Mouse (Mus musculus) CH12.LX (cell line): ENCODE measurements around the gene Cyp2d22. TPM values are rescaled to one million over a fixed set of nuclear protein-coding genes. Genes with fewer than 3 reads are reported as not detected.

Experiments used
- DNase-seq: peaks from one replicate; pipeline ENCODE4 v3.0.0-alpha.2; 2013; ENCODE audit errors: extremely low read depth
- H3K27ac ChIP-seq: 2 replicates; pipeline ENCODE4 v1.5.1; 2012; ENCODE audit warnings: low read depth, mild to moderate bottlenecking, control low read depth, moderate library complexity; ENCODE audit not compliant: insufficient read depth
- H3K27me3 ChIP-seq: replicated peaks from 2 replicates; pipeline ENCODE3; 2012; ENCODE audit warnings: inconsistent platforms
- H3K36me3 ChIP-seq, 2 experiments: replicated peaks in 1 of 2; 2 replicates each; pipeline versions ENCODE3 to v1.6.1; 2012; ENCODE audit warnings: inconsistent platforms in 1 of 2, low read length in 1 of 2, mild to moderate bottlenecking in 1 of 2, mixed read lengths in 1 of 2, moderate library complexity in 1 of 2; ENCODE audit not compliant: control insufficient read depth in 1 of 2, insufficient read depth in 1 of 2
- H3K4me1 ChIP-seq, 2 experiments: 2 replicates each; pipeline ENCODE4 v1.6.1; 2012; ENCODE audit warnings: inconsistent platforms in 1 of 2, moderate library complexity in 1 of 2; ENCODE audit not compliant: insufficient read depth in 2 of 2, control insufficient read depth in 1 of 2
- H3K4me2 ChIP-seq: 2 replicates; pipeline ENCODE4 v1.6.1; 2012; ENCODE audit warnings: low read depth, mild to moderate bottlenecking, control low read depth; ENCODE audit not compliant: poor library complexity, insufficient read depth, severe bottlenecking
- H3K4me3 ChIP-seq, 3 experiments: fragments of 150-350 bp in 1 of 3; sonication (generic) in 1 of 3; replicated peaks in 1 of 3; 2 replicates each; pipeline versions ENCODE3 to v1.5.1; 2011 to 2012; ENCODE audit warnings: low read depth in 2 of 3, low read length in 2 of 3, mild to moderate bottlenecking in 2 of 3, moderate library complexity in 2 of 3, control low read depth in 1 of 3, improper control_type of control experiment in 1 of 3, inconsistent platforms in 1 of 3, mixed read lengths in 1 of 3; ENCODE audit not compliant: poor library complexity in 1 of 3
- H3K79me2 ChIP-seq: replicated peaks from 2 replicates; pipeline ENCODE4 v1.6.1; 2012; ENCODE audit warnings: mild to moderate bottlenecking, moderate library complexity; ENCODE audit not compliant: control insufficient read depth, poor library complexity, insufficient read depth, severe bottlenecking; ENCODE audit errors: extremely low read depth
- H3K9ac ChIP-seq: 2 replicates; pipeline ENCODE4 v1.6.1; 2012; ENCODE audit warnings: low read depth, mild to moderate bottlenecking, control low read depth, moderate library complexity; ENCODE audit not compliant: insufficient read depth
- H3K9me3 ChIP-seq: replicated peaks from 2 replicates; pipeline ENCODE3; 2012; ENCODE audit warnings: low read length, inconsistent platforms, mixed read lengths
- BHLHE40 ChIP-seq: IDR thresholded peaks from 2 replicates; pipeline ENCODE4 v1.6.1; 2011; ENCODE audit warnings: mild to moderate bottlenecking, low read depth, low read length, improper control_type of control experiment
- CHD1 ChIP-seq: IDR thresholded peaks from 2 replicates; pipeline ENCODE4 v1.6.1; 2012; ENCODE audit warnings: low read depth, low read length, improper control_type of control experiment, inconsistent platforms
- CHD2 ChIP-seq: IDR thresholded peaks from 2 replicates; pipeline ENCODE4 v1.6.1; 2011; ENCODE audit warnings: low read length, improper control_type of control experiment
- CTCF ChIP-seq, 2 experiments: IDR thresholded peaks in 1 of 2; conservative IDR thresholded peaks in 1 of 2; 2 replicates each; pipeline ENCODE4 v1.5.1; 2011 to 2012; ENCODE audit warnings: low read depth in 2 of 2, low read length in 2 of 2, improper control_type of control experiment in 1 of 2, inconsistent platforms in 1 of 2, mild to moderate bottlenecking in 1 of 2, moderate library complexity in 1 of 2
- E2F4 ChIP-seq: IDR thresholded peaks from 2 replicates; pipeline ENCODE4 v1.6.1; 2011; ENCODE audit warnings: low read depth, low read length, improper control_type of control experiment; ENCODE audit not compliant: insufficient replicate concordance
- ELF1 ChIP-seq: IDR thresholded peaks from 2 replicates; pipeline ENCODE4 v1.6.1; 2014; ENCODE audit warnings: low read depth, mild to moderate bottlenecking, inconsistent platforms, low read length, improper control_type of control experiment
- EP300 ChIP-seq: IDR thresholded peaks from 2 replicates; pipeline ENCODE4 v1.6.1; 2011; ENCODE audit warnings: low read length, improper control_type of control experiment
- ETS1 ChIP-seq: conservative IDR thresholded peaks from 2 replicates; pipeline ENCODE4 v1.6.1; 2012; ENCODE audit warnings: low read depth, mild to moderate bottlenecking, inconsistent platforms, low read length, improper control_type of control experiment, moderate library complexity
- HCFC1 ChIP-seq: IDR thresholded peaks from 2 replicates; pipeline ENCODE4 v1.6.1; 2012; ENCODE audit warnings: low read depth, mild to moderate bottlenecking, inconsistent platforms, low read length, improper control_type of control experiment
- IRF4 ChIP-seq: IDR thresholded peaks from 2 replicates; pipeline ENCODE4 v1.6.1; 2014; ENCODE audit warnings: low read depth, mild to moderate bottlenecking, inconsistent platforms, low read length, improper control_type of control experiment
- JUN ChIP-seq: IDR thresholded peaks from 2 replicates; pipeline ENCODE4 v1.6.1; 2011; ENCODE audit warnings: low read depth, mild to moderate bottlenecking, low read length, improper control_type of control experiment, moderate library complexity; ENCODE audit not compliant: insufficient read depth
- JUND ChIP-seq: conservative IDR thresholded peaks from 2 replicates; pipeline ENCODE4 v1.6.1; 2011; ENCODE audit warnings: low read depth, low read length, improper control_type of control experiment
- KAT2A ChIP-seq: IDR thresholded peaks from 2 replicates; pipeline ENCODE4 v1.6.1; 2012; ENCODE audit warnings: low read length, improper control_type of control experiment, inconsistent platforms; ENCODE audit not compliant: insufficient replicate concordance
- MAFK ChIP-seq: IDR thresholded peaks from 2 replicates; pipeline ENCODE4 v1.6.1; 2011; ENCODE audit warnings: low read length, improper control_type of control experiment; ENCODE audit not compliant: insufficient replicate concordance
- MAX ChIP-seq: IDR thresholded peaks from 2 replicates; pipeline ENCODE4 v1.6.1; 2011; ENCODE audit warnings: low read length, improper control_type of control experiment
- MEF2A ChIP-seq: IDR thresholded peaks from 2 replicates; pipeline ENCODE4 v1.6.1; 2014; ENCODE audit warnings: low read depth, mild to moderate bottlenecking, inconsistent platforms, low read length, improper control_type of control experiment, borderline replicate concordance
- MXI1 ChIP-seq: IDR thresholded peaks from 2 replicates; pipeline ENCODE4 v1.6.1; 2011; ENCODE audit warnings: mild to moderate bottlenecking, low read depth, low read length, improper control_type of control experiment
- MYC ChIP-seq: IDR thresholded peaks from 2 replicates; pipeline ENCODE4 v1.6.1; 2011; ENCODE audit warnings: low read depth, mild to moderate bottlenecking, improper control_type of control experiment, low read length
- NELFE ChIP-seq: IDR thresholded peaks from 2 replicates; pipeline ENCODE4 v1.6.1; 2011; ENCODE audit warnings: low read depth, low read length, improper control_type of control experiment
- NRF1 ChIP-seq: IDR thresholded peaks from 2 replicates; pipeline ENCODE4 v1.6.1; 2014; ENCODE audit warnings: low read depth, mild to moderate bottlenecking, inconsistent platforms, low read length, improper control_type of control experiment, moderate library complexity
- PAX5 ChIP-seq: IDR thresholded peaks from 2 replicates; pipeline ENCODE4 v1.6.1; 2012; ENCODE audit warnings: low read length, inconsistent platforms, mixed read lengths
- POLR2A ChIP-seq: IDR thresholded peaks from 2 replicates; pipeline ENCODE4 v1.6.1; 2011; ENCODE audit warnings: low read depth, mild to moderate bottlenecking, improper control_type of control experiment, low read length
- RAD21 ChIP-seq: IDR thresholded peaks from 2 replicates; pipeline ENCODE4 v1.6.1; 2011; ENCODE audit warnings: low read depth, mild to moderate bottlenecking, low read length, improper control_type of control experiment, moderate library complexity
- RCOR1 ChIP-seq: conservative IDR thresholded peaks from 2 replicates; pipeline ENCODE4 v1.6.1; 2012; ENCODE audit warnings: low read depth, mild to moderate bottlenecking, inconsistent platforms, low read length, improper control_type of control experiment
- TBP ChIP-seq: conservative IDR thresholded peaks from 2 replicates; pipeline ENCODE4 v1.6.1; 2011; ENCODE audit warnings: low read depth, low read length, improper control_type of control experiment
- TCF12 ChIP-seq: IDR thresholded peaks from 2 replicates; pipeline ENCODE4 v1.6.1; 2014; ENCODE audit warnings: low read depth, mild to moderate bottlenecking, inconsistent platforms, low read length, improper control_type of control experiment
- UBTF ChIP-seq: IDR thresholded peaks from 2 replicates; pipeline ENCODE4 v1.6.1; 2012; ENCODE audit warnings: low read depth, mild to moderate bottlenecking, inconsistent platforms, low read length, improper control_type of control experiment, moderate library complexity
- USF1 ChIP-seq: IDR thresholded peaks from 2 replicates; pipeline ENCODE4 v1.6.1; 2014; ENCODE audit warnings: low read depth, mild to moderate bottlenecking, inconsistent platforms, low read length, improper control_type of control experiment
- ZC3H11A ChIP-seq: IDR thresholded peaks from 2 replicates; pipeline ENCODE4 v1.6.1; 2012; ENCODE audit warnings: low read depth, mild to moderate bottlenecking, inconsistent platforms, low read length, improper control_type of control experiment
- ZMIZ1 ChIP-seq: IDR thresholded peaks from 2 replicates; pipeline ENCODE4 v1.6.1; 2012; ENCODE audit warnings: low read depth, mild to moderate bottlenecking, inconsistent platforms, low read length, improper control_type of control experiment
- ZNF384 ChIP-seq: IDR thresholded peaks from 2 replicates; pipeline ENCODE4 v1.6.1; 2012; ENCODE audit warnings: low read depth, low read length, improper control_type of control experiment, inconsistent platforms
- dilution Hi-C: fragments of 300-500 bp; cut with MboI; formaldehyde crosslinking; loops from 2 replicates; pipeline ENCODE4 v1.14.3; 2020; ENCODE audit warnings: low sequenced_read_pairs; ENCODE audit not compliant: extremely low pct_unique_long_range_greater_than_20kb, extremely low pct_ligation_motif_present
- in situ Hi-C: fragments of 300-500 bp; cut with MboI; formaldehyde crosslinking; loops from 3 replicates; pipeline ENCODE4 v1.14.3; 2019; ENCODE audit warnings: low sequenced_read_pairs, low pct_ligation_motif_present, low pct_unique_long_range_greater_than_20kb, mixed read lengths
- polyA plus RNA-seq: library from polyadenylated mRNA; unstranded; fragments of >175 nt; gene quantifications from 2 replicates; pipeline ENCODE4 v1.2.1, GENCODE M21; 2012; ENCODE audit warnings: low read depth; ENCODE audit not compliant: insufficient read length
- total RNA-seq, 2 experiments: library from RNA; depleted of rRNA; stranded (reverse); fragments of 300-350 nt in 1 of 2; fragments of >200 nt in 1 of 2; gene quantifications; 2 replicates each; pipeline ENCODE4 v1.2.3; 2012 to 2014

Gene Cyp2d22
- total and polyA plus RNA-seq, 3 experiments: 0.21 to 0.24 TPM; not detected in 1

DNA sequence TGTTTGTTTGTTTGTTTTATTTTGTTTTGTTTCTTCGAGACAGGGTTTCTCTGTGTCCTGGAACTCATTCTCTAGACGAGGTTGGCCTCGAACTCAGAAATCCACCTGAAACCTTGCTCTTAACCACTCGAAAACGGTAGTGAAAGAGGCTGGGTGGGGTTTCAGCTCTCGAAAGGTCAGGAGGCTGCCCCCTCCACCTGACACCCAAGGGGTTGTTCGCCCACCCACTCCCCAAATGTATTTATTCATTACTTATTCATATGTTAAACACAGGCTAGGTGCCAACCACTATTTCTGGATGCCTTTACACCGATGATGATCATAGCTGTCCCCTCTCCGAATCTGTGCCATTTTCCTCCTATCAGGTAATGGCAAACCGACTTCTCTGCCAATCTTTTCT lies 40.9 kb downstream of the Cyp2d22 start:
- DNase-seq: no peak
- Histone ChIP-seq H3K4me1 (peaks cover 4 to 9% of the 10 kb centered on the region in 2 experiments; a peak in 3 of 4 replicates), H3K9me3 (no peaks in the 10 kb centered on the region), H3K27me3 (peaks cover 27% of the 10 kb centered on the region), H3K27ac (no peak overlapping the region), H3K79me2 (no peaks in the 10 kb centered on the region), H3K4me3 (peak overlapping the region; percentile 34 to 78 (median 71)), H3K36me3 (peaks cover 22 to 30% of the 10 kb centered on the region in 2 experiments), H3K9ac (0 out of 2 replicates have a peak overlapping the region, but pooled peaks have one; percentile 1), H3K4me2 (peak overlapping the region; percentile 79)
- in situ Hi-C loops: no loop called here
- dilution Hi-C loops: no loop called here
- TF ChIP-seq RCOR1: no peak
- TF ChIP-seq IRF4: no peak
- TF ChIP-seq ZC3H11A: no peak
- no peak for TF ChIP-seq ZMIZ1
- no peak for TF ChIP-seq TCF12
- TF ChIP-seq MXI1: no peak
- no peak for TF ChIP-seq BHLHE40
- no peak for TF ChIP-seq JUND
- no peak for TF ChIP-seq PAX5
- TF ChIP-seq UBTF: no peak
- TF ChIP-seq CHD1: no peak
- TF ChIP-seq ZNF384: no peak
- no peak for TF ChIP-seq POLR2A
- TF ChIP-seq KAT2A: no peak
- no peak for TF ChIP-seq MAFK
- TF ChIP-seq MAX: no peak
- no peak for TF ChIP-seq ELF1

DNA sequence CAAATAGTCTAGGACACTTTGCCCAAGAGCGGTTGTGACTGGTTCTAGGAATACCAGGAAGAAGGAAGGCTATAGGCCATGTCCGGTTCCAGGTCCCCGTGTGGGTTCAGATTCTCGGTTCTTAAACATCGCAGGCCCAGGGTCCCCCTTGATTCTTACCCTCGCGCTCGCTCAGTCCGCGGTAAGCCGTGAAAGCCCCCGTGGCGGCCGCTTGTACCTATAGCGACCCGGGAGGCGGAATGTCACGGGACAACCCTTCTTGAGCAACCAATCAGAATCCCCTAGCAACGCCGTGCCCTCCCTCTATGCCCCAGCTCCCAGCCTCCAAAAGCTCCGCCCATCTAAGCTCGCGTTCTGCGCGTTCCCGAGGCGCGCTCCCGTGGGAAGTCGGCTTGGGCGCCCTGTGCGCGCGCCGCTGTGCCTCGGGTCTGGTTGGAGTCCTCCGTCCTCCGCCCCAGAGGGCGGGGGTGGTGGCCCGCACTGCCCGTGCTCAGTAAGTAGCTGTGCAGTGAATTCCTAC lies 41.4 kb downstream of the Cyp2d22 start, which contains the start of the genes Naga, Pheta2 and Smdt1:
Gene Naga, minus strand, starts transcription at position 333 of the 520 bp plus-strand sequence.
Gene Pheta2, plus strand, starts transcription at position 350 of the 520 bp plus-strand sequence.
Gene Smdt1, plus strand, starts transcription at position 367 of the 520 bp plus-strand sequence.
- Histone ChIP-seq H3K79me2 (no peaks in the 10 kb centered on the region), H3K27ac (no peak within 1 kb of the TSS), H3K36me3 (peaks cover 25 to 34% of the 10 kb centered on the region in 2 experiments), H3K9me3 (no peaks in the 10 kb centered on the region), H3K27me3 (peaks cover 25% of the 10 kb centered on the region), H3K9ac (peak within 1 kb of the TSS; percentile 89), H3K4me2 (peak within 1 kb of the TSS; percentile 93), H3K4me1 (peaks cover 4 to 9% of the 10 kb centered on the region in 2 experiments; a peak in 3 of 4 replicates), H3K4me3 (peak within 1 kb of the TSS; percentile 71 to 98 (median 78))
- in situ Hi-C loops (no loop called here), dilution Hi-C loops (no loop called here)
- DNase-seq: peak; percentile 94
- TF ChIP-seq POLR2A (peak; percentile 74), ETS1 (no peak), CTCF (conservative IDR thresholded peaks at IDR 0.05 in 1 of 2, IDR thresholded peaks at IDR 0.05 in 1 of 2; ENCODE audit: low read depth in 2 of 2, low read length in 2 of 2) (no peak), EP300 (no peak), E2F4 (no peak), UBTF (no peak), USF1 (no peak), MAFK (no peak), TBP (0 out of 2 replicates have a peak, but pooled peaks have one; percentile 34), MYC (no peak), BHLHE40 (peak; percentile 83), JUN (no peak), MAX (peak; percentile 46; the same call in 1 of the 2 replicates), NRF1 (peak; percentile 60; the same call in 1 of the 2 replicates), PAX5 (no peak), CHD2 (no peak), RCOR1 (no peak), KAT2A (no peak), CHD1 (no peak), JUND (no peak), NELFE (peak; percentile 72), RAD21 (no peak), ZMIZ1 (peak; percentile 28; the same call in 1 of the 2 replicates), IRF4 (0 out of 2 replicates have a peak, but pooled peaks have one; percentile 13), MEF2A (no peak), ZNF384 (no peak), HCFC1 (peak; percentile 9; the same call in 1 of the 2 replicates), ELF1 (peak; percentile 55; the same call in 1 of the 2 replicates)
